Mouse (Mus musculus) myocyte (in vitro differentiated cells): ENCODE data around the gene Gal3st2c.

Experiments
- CEBPB ChIP-seq: IDR thresholded peaks from 2 replicates; pipeline ENCODE4 v1.6.1; 2011; ENCODE audit warnings: mild to moderate bottlenecking, moderate library complexity; ENCODE audit not compliant: poor library complexity, insufficient read depth, severe bottlenecking
- E2F4 ChIP-seq: IDR thresholded peaks from one replicate; pipeline ENCODE4 v1.6.1; 2011; ENCODE audit warnings: mild to moderate bottlenecking, control low read depth, moderate library complexity; ENCODE audit not compliant: insufficient read depth
- MAX ChIP-seq: IDR thresholded peaks from one replicate; pipeline ENCODE4 v1.6.1; 2011; ENCODE audit warnings: low read depth, mild to moderate bottlenecking, control low read depth
- MYOD1 ChIP-seq, 3 experiments: IDR thresholded peaks; one replicate each; pipeline ENCODE4 v1.6.1; 2011; ENCODE audit warnings: control low read depth in 2 of 3, low read depth in 2 of 3, mild to moderate bottlenecking in 2 of 3, moderate library complexity in 1 of 3; ENCODE audit not compliant: insufficient read length in 2 of 3, control insufficient read depth in 1 of 3
- MYOG ChIP-seq, 3 experiments: IDR thresholded peaks; one replicate each; pipeline ENCODE4 v1.6.1; 2011; ENCODE audit warnings: control low read depth in 2 of 3, low read depth in 2 of 3, mild to moderate bottlenecking in 2 of 3; ENCODE audit not compliant: insufficient read length in 2 of 3, control insufficient read depth in 1 of 3, insufficient read depth in 1 of 3
- POLR2A ChIP-seq: IDR thresholded peaks from one replicate; pipeline ENCODE4 v1.6.1; 2011; ENCODE audit warnings: low read depth, mild to moderate bottlenecking, control low read depth, moderate library complexity; ENCODE audit not compliant: insufficient read length
- POLR2AphosphoS2 ChIP-seq: IDR thresholded peaks from one replicate; pipeline ENCODE4 v1.6.1; 2011; ENCODE audit warnings: low read depth, control low read depth; ENCODE audit not compliant: insufficient read length
- SRF ChIP-seq: IDR thresholded peaks from one replicate; pipeline ENCODE4 v1.6.1; 2011; ENCODE audit warnings: low read depth; ENCODE audit not compliant: control insufficient read depth, insufficient read length
- TCF12 ChIP-seq: IDR thresholded peaks from one replicate; pipeline ENCODE4 v1.6.1; 2011; ENCODE audit warnings: mild to moderate bottlenecking, control low read depth; ENCODE audit not compliant: poor library complexity, insufficient read depth, severe bottlenecking
- TCF3 ChIP-seq: IDR thresholded peaks from one replicate; pipeline ENCODE4 v1.6.1; 2011; ENCODE audit warnings: low read depth, control low read depth; ENCODE audit not compliant: insufficient read length
- USF1 ChIP-seq: IDR thresholded peaks from one replicate; pipeline ENCODE4 v1.6.1; 2011; ENCODE audit warnings: low read depth, mild to moderate bottlenecking, control low read depth, moderate library complexity

GRCm38 (mm10) chr1:94028741-94029140 lies 38.4 kb downstream of the Gal3st2c start:
- no peak for TF ChIP-seq POLR2A
- no peak for TF ChIP-seq MYOD1 (IDR thresholded peaks at IDR 0.05; ENCODE audit: control insufficient read depth in 1 of 3, insufficient read length in 2 of 3, low read depth in 2 of 3)
- TF ChIP-seq POLR2AphosphoS2, result no peak
- no peak for TF ChIP-seq MAX
- no peak for TF ChIP-seq USF1
- TF ChIP-seq CEBPB, result no peak
- no peak for TF ChIP-seq MYOG (IDR thresholded peaks at IDR 0.05; ENCODE audit: control insufficient read depth in 1 of 3, insufficient read depth in 1 of 3, insufficient read length in 2 of 3, low read depth in 2 of 3)
- TF ChIP-seq E2F4, result no peak
- TF ChIP-seq TCF12, result no peak
- no peak for TF ChIP-seq TCF3
- no peak for TF ChIP-seq SRF
